Comparison of ENCODE assay signal across 13 mouse cellular contexts in genomic region chr9:45787547-45787946, GRCm38 (mm10). TPM values are rescaled to one million over a fixed set of nuclear protein-coding genes. Genes with fewer than 3 reads are reported as not detected.
DNase-seq lines count a peak whose midpoint lies in the region; ATAC-seq and TF ChIP-seq lines count a peak whose summit lies in the region.
"Had no signal": no experiment of that assay in that cellular context is flagged by ENCODE, and none has a peak within 500 bp of the region (broad histone marks: within the 10 kb centered on the region; RNA-seq: fewer than 3 reads in every experiment).

No protein-coding gene starts in this region.

- TF ChIP-seq EP300 in liver, postnatal 0 days (IDR thresholded peaks at IDR 0.05; ENCODE audit: low read depth): peak; percentile 59

- peak; percentile 85 for DNase-seq in lung, embryonic 14.5 days
- DNase-seq in lung, adult 18-20 months: no peak
- peak; percentile 9 for DNase-seq in c-Kit-positive CD71-positive TER-119-positive erythroid progenitor cells, embryonic 14.5 days (ENCODE audit: low spot score)
- peak; percentile 81 for DNase-seq in liver, postnatal 0 days
- DNase-seq in kidney, postnatal 25 days: no peak
- DNase-seq in testis, postnatal 14 days (ENCODE audit: low spot score): no peak
- DNase-seq: heart, postnatal 36 days; thymus, adult 2 months had no signal

- peaks cover 35% of the 10 kb centered on the region for H3K36me3 ChIP-seq in heart, embryonic 13.5 days
- H3K36me3 ChIP-seq in heart, embryonic 11.5 days (ENCODE audit: control insufficient read depth, insufficient read depth, low read length): peaks cover 6% of the 10 kb centered on the region; the same call in 1 of the 2 replicates
- peaks cover 9% of the 10 kb centered on the region; the same call in 1 of the 2 replicates for H3K36me3 ChIP-seq in lung, embryonic 14.5 days (ENCODE audit: insufficient read depth)
- H3K36me3 ChIP-seq in liver, postnatal 0 days (replicated peaks; ENCODE audit: insufficient read depth, low read length): 0 out of 2 replicates have a peak, but pooled peaks cover 4% of the 10 kb centered on the region

- peak overlapping the region; percentile 84 for H3K27ac ChIP-seq in heart, embryonic 13.5 days (replicated peaks)
- no peak overlapping the region for H3K27ac ChIP-seq in heart, embryonic 11.5 days (ENCODE audit: low read depth, low read length)
- H3K27ac ChIP-seq in lung, embryonic 14.5 days (ENCODE audit: low read depth): peak overlapping the region; percentile 33; the same call in 1 of the 2 replicates
- H3K27ac ChIP-seq in liver, postnatal 0 days (ENCODE audit: low read depth): peak overlapping the region; percentile 84
- H3K27ac ChIP-seq: limb, embryonic 15.5 days; midbrain, embryonic 12.5 days had no signal

- TF ChIP-seq CTCF in lung, embryonic 14.5 days (IDR thresholded peaks at IDR 0.05; ENCODE audit: low read depth): no peak
- TF ChIP-seq CTCF in liver, postnatal 0 days (IDR thresholded peaks at IDR 0.05; ENCODE audit: low read depth): no peak

- no peaks in the 10 kb centered on the region for H3K27me3 ChIP-seq in heart, embryonic 13.5 days (replicated peaks)
- H3K27me3 ChIP-seq in heart, embryonic 11.5 days (ENCODE audit: control insufficient read depth, insufficient read depth, low read length): no peaks in the 10 kb centered on the region
- H3K27me3 ChIP-seq in lung, embryonic 14.5 days (ENCODE audit: insufficient read depth, low read length): no peaks in the 10 kb centered on the region
- no peaks in the 10 kb centered on the region for H3K27me3 ChIP-seq in liver, postnatal 0 days (ENCODE audit: insufficient read depth, low read length)
- H3K27me3 ChIP-seq: limb, embryonic 15.5 days; midbrain, embryonic 12.5 days had no signal

- H3K4me1 ChIP-seq in heart, embryonic 13.5 days: peaks cover 21% of the 10 kb centered on the region
- H3K4me1 ChIP-seq in heart, embryonic 11.5 days (ENCODE audit: control insufficient read depth, insufficient read depth, low read length): 0 out of 2 replicates have a peak, but pooled peaks cover 6% of the 10 kb centered on the region
- H3K4me1 ChIP-seq in lung, embryonic 14.5 days (ENCODE audit: insufficient read depth): 0 out of 2 replicates have a peak, but pooled peaks cover 4% of the 10 kb centered on the region
- H3K4me1 ChIP-seq in liver, postnatal 0 days (ENCODE audit: insufficient read depth): peaks cover 17% of the 10 kb centered on the region

- no peak overlapping the region for H3K4me2 ChIP-seq in heart, embryonic 13.5 days
- H3K4me2 ChIP-seq in heart, embryonic 11.5 days: no peak overlapping the region
- H3K4me2 ChIP-seq in lung, embryonic 14.5 days: no peak overlapping the region
- peak overlapping the region; percentile 66 for H3K4me2 ChIP-seq in liver, postnatal 0 days (ENCODE audit: low read depth, low read length)
- H3K4me2 ChIP-seq: limb, embryonic 15.5 days; midbrain, embryonic 12.5 days had no signal

- no peak for ATAC-seq in heart, embryonic 13.5 days (ENCODE audit: extremely low read depth, insufficient number of reproducible peaks, low FRiP score, low TSS enrichment)
- ATAC-seq in heart, embryonic 11.5 days (replicated peaks; ENCODE audit: insufficient number of reproducible peaks, low FRiP score, low TSS enrichment): no peak
- peak; percentile 79; the same call in 1 of the 2 replicates for ATAC-seq in lung, embryonic 14.5 days (ENCODE audit: insufficient read depth)
- ATAC-seq in liver, postnatal 0 days: peak; percentile 87

- WGBS in heart, embryonic 13.5 days: 28% methylated on average over 6 of the region's 6 CpGs
- 65% methylated on average over 6 of the region's 6 CpGs for WGBS in heart, embryonic 11.5 days (ENCODE audit: insufficient replicate concordance)
- 44% methylated on average over 6 of the region's 6 CpGs for WGBS in lung, embryonic 14.5 days
- WGBS in liver, postnatal 0 days (ENCODE audit: insufficient replicate concordance): 52% methylated on average over 6 of the region's 6 CpGs

- H3K4me3 ChIP-seq in heart, embryonic 13.5 days: no peak overlapping the region
- H3K4me3 ChIP-seq in heart, embryonic 11.5 days (ENCODE audit: low read depth, low read length): no peak overlapping the region
- no peak overlapping the region for H3K4me3 ChIP-seq in lung, embryonic 14.5 days (ENCODE audit: low read depth, low read length)
- peak overlapping the region; percentile 53 for H3K4me3 ChIP-seq in liver, postnatal 0 days (ENCODE audit: low read depth, low read length)
- H3K4me3 ChIP-seq: forebrain, embryonic 10.5 days; limb, embryonic 15.5 days; midbrain, embryonic 12.5 days had no signal

- 0 out of 2 replicates have a peak overlapping the region, but pooled peaks have one; percentile 20 for H3K9ac ChIP-seq in heart, embryonic 13.5 days
- no peak overlapping the region for H3K9ac ChIP-seq in heart, embryonic 11.5 days (ENCODE audit: low read depth, low read length)
- 0 out of 2 replicates have a peak overlapping the region, but pooled peaks have one; percentile 9 for H3K9ac ChIP-seq in lung, embryonic 14.5 days
- H3K9ac ChIP-seq in liver, postnatal 0 days (replicated peaks): peak overlapping the region; percentile 67
- H3K9ac ChIP-seq: limb, embryonic 15.5 days; midbrain, embryonic 12.5 days had no signal

- no peaks in the 10 kb centered on the region for H3K9me3 ChIP-seq in heart, embryonic 13.5 days
- H3K9me3 ChIP-seq in heart, embryonic 11.5 days (replicated peaks; ENCODE audit: control insufficient read depth, low read length): no peaks in the 10 kb centered on the region
- H3K9me3 ChIP-seq in lung, embryonic 14.5 days (ENCODE audit: low read depth, low read length): no peaks in the 10 kb centered on the region
- H3K9me3 ChIP-seq in liver, postnatal 0 days (ENCODE audit: low read length): no peaks in the 10 kb centered on the region
- H3K9me3 ChIP-seq: forebrain, embryonic 10.5 days; limb, embryonic 15.5 days; midbrain, embryonic 12.5 days had no signal

RNA-seq across cellular contexts. Expression of gene Cep164, which starts 40.9 kb away (rescaled TPM):
- 13.0 and 14.4 TPM in 2 replicates for polyA plus RNA-seq in heart, embryonic 13.5 days (2015; fragmentation: Nextera tagmentation; extraction: Ambion mirVana)
- 15.2 and 19.8 TPM in 2 replicates for polyA plus RNA-seq in heart, embryonic 11.5 days (2014; fragmentation: Nextera tagmentation; extraction: Ambion mirVana)
- 23.2 and 26.9 TPM in 2 replicates for polyA plus RNA-seq in lung, embryonic 14.5 days (2014; fragmentation: Nextera tagmentation; extraction: Ambion mirVana)
- 6.1 and 6.6 TPM in 2 replicates for polyA plus RNA-seq in liver, postnatal 0 days (2015; fragmentation: Nextera tagmentation; extraction: Ambion mirVana)

RNA-seq across cellular contexts. Expression of gene Bace1, which starts 50.8 kb away (rescaled TPM):
- 17.6 and 19.1 TPM in 2 replicates for polyA plus RNA-seq in heart, embryonic 13.5 days (2015; fragmentation: Nextera tagmentation; extraction: Ambion mirVana)
- 17.5 and 19.5 TPM in 2 replicates for polyA plus RNA-seq in heart, embryonic 11.5 days (2014; fragmentation: Nextera tagmentation; extraction: Ambion mirVana)
- 27.2 and 29.9 TPM in 2 replicates for polyA plus RNA-seq in lung, embryonic 14.5 days (2014; fragmentation: Nextera tagmentation; extraction: Ambion mirVana)
- 8.3 and 10.7 TPM in 2 replicates for polyA plus RNA-seq in liver, postnatal 0 days (2015; fragmentation: Nextera tagmentation; extraction: Ambion mirVana)

Comparison
In these comparisons a context has a peak if more than half of its experiments do, and no peak if none do; other contexts are left out.
1. DNase-seq: peak in lung, embryonic 14.5 days (single experiment), c-Kit-positive CD71-positive TER-119-positive erythroid progenitor cells, embryonic 14.5 days (single experiment) and liver, postnatal 0 days (single experiment); none in lung, adult 18-20 months (0 of 2), kidney, postnatal 25 days (0 of 2) and testis, postnatal 14 days (single experiment).
2. ATAC-seq: peak in lung, embryonic 14.5 days (single experiment) and liver, postnatal 0 days (single experiment); none in heart, embryonic 13.5 days (single experiment) and heart, embryonic 11.5 days (single experiment).